Mouse (Mus musculus): Measurements from ENCODE around the gene Hs3st4. TPM values are rescaled to one million over a fixed set of nuclear protein-coding genes. Genes with fewer than 3 reads are reported as not detected.

The Hs3st4 gene
- polyA plus RNA-seq, 1 experiment from 2014 or later, result not detected

DNA sequence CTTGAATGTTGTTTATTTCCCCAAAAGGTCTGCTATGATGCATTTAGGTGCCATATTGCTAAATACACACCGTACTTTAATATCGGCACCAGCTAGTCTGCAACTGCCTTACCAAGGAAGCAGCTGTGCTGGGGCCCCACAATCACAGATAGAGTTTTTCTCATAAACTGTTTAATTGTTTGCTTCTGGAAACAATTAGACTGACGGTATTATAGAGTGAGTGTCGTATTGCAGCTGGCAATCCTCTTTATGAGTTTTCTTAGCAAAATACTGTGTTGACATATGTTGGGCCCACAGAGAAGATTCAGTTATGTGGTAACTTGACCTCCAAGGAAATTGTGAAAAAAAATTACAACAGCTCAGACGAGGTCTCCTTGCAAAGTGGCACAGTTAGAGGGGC, 56.5 kb downstream of the Hs3st4 start:
- DNase-seq (ENCODE audit: low spot score) (peak; percentile 32), ATAC-seq (ENCODE audit: insufficient number of reproducible peaks, low FRiP score, low TSS enrichment, low read depth) (peak; percentile 78)
- no peaks in the 10 kb centered on the region for H3K27me3 ChIP-seq (ENCODE audit: control insufficient read depth, insufficient read depth, low read length)
- H3K9me3 ChIP-seq (ENCODE audit: control insufficient read depth, low read length), result no peaks in the 10 kb centered on the region
- no peaks in the 10 kb centered on the region for H3K36me3 ChIP-seq (ENCODE audit: control insufficient read depth, insufficient read depth, low read length)
- peaks cover 11% of the 10 kb centered on the region for H3K4me1 ChIP-seq (ENCODE audit: control insufficient read depth, insufficient read depth, low read length)
- H3K9ac ChIP-seq (ENCODE audit: low read length), result no peak overlapping the region
- H3K4me2 ChIP-seq (ENCODE audit: low read depth, severe bottlenecking), result peak overlapping the region; percentile 5; the same call in 1 of the 2 replicates
- H3K27ac ChIP-seq (replicated peaks; ENCODE audit: low read depth, low read length), result no peak overlapping the region
- WGBS, result 11% methylated on average over 5 of the region's 5 CpGs
- H3K4me3 ChIP-seq (ENCODE audit: low read depth, low read length), result no peak overlapping the region

DNA sequence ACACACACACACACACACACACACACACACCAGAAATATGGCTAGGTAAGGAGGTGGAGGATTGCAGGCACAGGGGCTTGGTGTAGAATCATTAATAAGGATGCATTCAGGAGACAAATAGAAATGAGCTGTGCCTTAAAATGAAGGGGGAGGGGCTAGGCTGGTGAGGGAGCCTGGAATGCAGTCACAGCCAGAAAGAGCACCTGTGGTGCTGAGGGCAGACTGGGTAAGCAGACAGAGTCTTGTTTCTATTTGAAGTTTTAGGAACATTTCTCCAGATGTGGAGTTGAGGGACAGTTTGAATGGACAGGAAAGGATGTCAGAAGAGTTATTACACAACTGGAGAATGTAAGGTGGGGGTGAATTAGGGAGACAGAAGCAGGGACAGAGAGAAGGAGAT, 64.7 kb downstream of the Hs3st4 start:
- H3K4me1 ChIP-seq (ENCODE audit: control insufficient read depth, insufficient read depth, low read length), result 0 out of 2 replicates have a peak, but pooled peaks cover 5% of the 10 kb centered on the region
- H3K27me3 ChIP-seq (ENCODE audit: control insufficient read depth, insufficient read depth, low read length), result no peaks in the 10 kb centered on the region
- H3K36me3 ChIP-seq (ENCODE audit: control insufficient read depth, insufficient read depth, low read length), result no peaks in the 10 kb centered on the region
- DNase-seq (ENCODE audit: low spot score), result no peak
- no peaks in the 10 kb centered on the region for H3K9me3 ChIP-seq (ENCODE audit: control insufficient read depth, low read length)
- no peak overlapping the region for H3K9ac ChIP-seq (ENCODE audit: low read length)
- no peak overlapping the region for H3K4me2 ChIP-seq (ENCODE audit: low read depth, severe bottlenecking)
- H3K27ac ChIP-seq (replicated peaks; ENCODE audit: low read depth, low read length), result no peak overlapping the region
- ATAC-seq (ENCODE audit: insufficient number of reproducible peaks, low FRiP score, low TSS enrichment, low read depth), result peak; percentile 54; the same call in 1 of the 2 replicates
- no peak overlapping the region for H3K4me3 ChIP-seq (ENCODE audit: low read depth, low read length)

DNA sequence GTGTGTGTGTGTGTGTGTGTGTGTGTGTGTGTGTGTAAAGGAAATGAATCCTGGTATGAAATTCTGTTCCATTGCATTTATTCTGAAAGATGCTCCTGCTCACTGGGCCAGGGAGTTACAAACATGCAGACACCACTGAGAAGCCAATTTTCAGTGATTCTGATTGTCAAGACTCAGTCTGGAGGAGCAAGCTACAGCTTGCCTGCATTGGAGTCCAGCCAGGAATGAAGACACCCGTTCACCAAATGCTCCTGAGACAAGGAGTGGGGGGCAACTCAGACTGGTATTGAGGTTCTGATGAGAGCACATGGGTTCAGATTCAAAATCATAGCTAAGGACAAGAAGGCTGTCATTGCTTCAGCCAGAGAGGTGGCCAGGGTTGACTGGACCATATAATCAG, 66.3 kb downstream of the Hs3st4 start:
- WGBS, result 82% methylated on average over 1 of the region's 1 CpGs
- Histone ChIP-seq H3K9me3 (ENCODE audit: control insufficient read depth, low read length) (no peaks in the 10 kb centered on the region), H3K4me2 (ENCODE audit: low read depth, severe bottlenecking) (no peak overlapping the region), H3K27me3 (ENCODE audit: control insufficient read depth, insufficient read depth, low read length) (no peaks in the 10 kb centered on the region), H3K4me1 (ENCODE audit: control insufficient read depth, insufficient read depth, low read length) (0 out of 2 replicates have a peak, but pooled peaks cover 5% of the 10 kb centered on the region), H3K9ac (ENCODE audit: low read length) (no peak overlapping the region), H3K4me3 (ENCODE audit: low read depth, low read length) (no peak overlapping the region), H3K36me3 (ENCODE audit: control insufficient read depth, insufficient read depth, low read length) (no peaks in the 10 kb centered on the region), H3K27ac (replicated peaks; ENCODE audit: low read depth, low read length) (no peak overlapping the region)
- DNase-seq (ENCODE audit: low spot score), result no peak
- no peak for ATAC-seq (ENCODE audit: insufficient number of reproducible peaks, low FRiP score, low TSS enrichment, low read depth)

DNA sequence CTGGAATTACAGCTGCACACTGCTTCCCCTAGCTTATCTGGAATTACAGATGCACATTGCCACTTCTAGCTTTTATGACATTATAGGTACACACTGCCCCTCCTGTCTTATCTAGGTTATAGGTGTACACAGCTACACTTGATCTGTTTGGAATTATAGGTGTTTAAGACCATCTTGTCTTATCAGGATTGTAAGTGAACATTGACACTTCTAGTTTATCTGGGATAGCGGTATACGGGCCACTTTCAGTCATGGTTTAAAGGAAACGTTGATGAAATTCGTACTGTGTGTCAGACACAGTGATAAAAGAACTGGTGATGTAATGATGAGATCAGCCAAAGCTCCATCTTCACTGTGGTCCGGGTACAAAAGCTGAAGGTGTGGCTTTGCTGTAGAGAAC, 67.8 kb downstream of the Hs3st4 start:
- DNase-seq (ENCODE audit: low spot score) (no peak), ATAC-seq (ENCODE audit: insufficient number of reproducible peaks, low FRiP score, low TSS enrichment, low read depth) (no peak)
- Histone ChIP-seq H3K4me3 (ENCODE audit: low read depth, low read length) (no peak overlapping the region), H3K27ac (replicated peaks; ENCODE audit: low read depth, low read length) (no peak overlapping the region), H3K4me1 (ENCODE audit: control insufficient read depth, insufficient read depth, low read length) (0 out of 2 replicates have a peak, but pooled peaks cover 5% of the 10 kb centered on the region), H3K9ac (ENCODE audit: low read length) (no peak overlapping the region), H3K4me2 (ENCODE audit: low read depth, severe bottlenecking) (no peak overlapping the region), H3K27me3 (ENCODE audit: control insufficient read depth, insufficient read depth, low read length) (no peaks in the 10 kb centered on the region), H3K9me3 (ENCODE audit: control insufficient read depth, low read length) (no peaks in the 10 kb centered on the region), H3K36me3 (ENCODE audit: control insufficient read depth, insufficient read depth, low read length) (no peaks in the 10 kb centered on the region)
- 88% methylated on average over 5 of the region's 5 CpGs for WGBS

DNA sequence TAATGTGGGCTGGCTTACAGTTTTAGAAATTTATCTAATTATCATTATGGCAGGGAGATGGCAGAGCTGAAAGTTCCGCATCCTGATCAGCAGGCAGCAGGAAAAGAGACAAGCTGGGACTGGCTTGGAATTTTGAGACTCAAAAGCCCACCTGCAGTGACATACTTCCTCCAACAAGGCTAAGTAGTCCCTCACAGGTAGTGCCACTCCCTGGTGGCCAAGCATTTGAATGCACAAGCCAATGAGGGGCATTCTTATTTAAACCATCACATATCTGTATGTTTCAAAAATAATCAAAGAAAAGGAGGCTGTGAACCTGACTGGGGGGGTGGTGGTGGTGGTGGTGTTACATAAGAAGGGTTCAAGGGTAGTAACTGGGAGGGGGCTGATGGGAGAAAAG, 101.1 kb downstream of the Hs3st4 start:
- Histone ChIP-seq H3K36me3 (ENCODE audit: control insufficient read depth, insufficient read depth, low read length) (no peaks in the 10 kb centered on the region), H3K4me3 (ENCODE audit: low read depth, low read length) (no peak overlapping the region), H3K27me3 (ENCODE audit: control insufficient read depth, insufficient read depth, low read length) (no peaks in the 10 kb centered on the region), H3K9ac (ENCODE audit: low read length) (no peak overlapping the region), H3K27ac (replicated peaks; ENCODE audit: low read depth, low read length) (no peak overlapping the region), H3K9me3 (ENCODE audit: control insufficient read depth, low read length) (no peaks in the 10 kb centered on the region), H3K4me2 (ENCODE audit: low read depth, severe bottlenecking) (no peak overlapping the region), H3K4me1 (ENCODE audit: control insufficient read depth, insufficient read depth, low read length) (no peaks in the 10 kb centered on the region)
- 84% methylated on average over 1 of the region's 1 CpGs for WGBS
- DNase-seq (ENCODE audit: low spot score) (no peak), ATAC-seq (ENCODE audit: insufficient number of reproducible peaks, low FRiP score, low TSS enrichment, low read depth) (no peak)

DNA sequence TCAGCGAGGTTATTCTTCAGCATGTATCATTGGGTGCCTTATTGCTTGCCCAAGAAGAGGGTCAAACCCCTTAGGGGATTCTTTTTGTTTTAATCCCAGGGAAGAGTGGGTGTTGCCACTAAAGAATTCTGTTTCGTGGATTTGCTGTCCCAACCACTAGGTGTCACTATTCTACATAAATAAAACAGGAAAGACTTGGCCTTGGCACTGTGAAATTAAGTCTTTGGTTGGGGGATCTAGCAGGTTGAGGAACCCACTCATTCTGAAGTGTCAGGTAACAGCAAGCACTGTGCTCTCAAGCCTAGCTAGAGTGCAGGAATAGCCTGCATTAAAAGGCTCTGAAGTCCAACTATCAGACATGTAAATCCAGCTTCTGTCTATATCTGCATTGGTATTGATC, 146.3 kb downstream of the Hs3st4 start:
- Histone ChIP-seq H3K9ac (ENCODE audit: low read length) (no peak overlapping the region), H3K9me3 (ENCODE audit: control insufficient read depth, low read length) (no peaks in the 10 kb centered on the region), H3K4me3 (ENCODE audit: low read depth, low read length) (no peak overlapping the region), H3K4me2 (ENCODE audit: low read depth, severe bottlenecking) (no peak overlapping the region), H3K4me1 (ENCODE audit: control insufficient read depth, insufficient read depth, low read length) (no peaks in the 10 kb centered on the region), H3K27me3 (ENCODE audit: control insufficient read depth, insufficient read depth, low read length) (no peaks in the 10 kb centered on the region), H3K27ac (replicated peaks; ENCODE audit: low read depth, low read length) (no peak overlapping the region), H3K36me3 (ENCODE audit: control insufficient read depth, insufficient read depth, low read length) (no peaks in the 10 kb centered on the region)
- ATAC-seq (ENCODE audit: insufficient number of reproducible peaks, low FRiP score, low TSS enrichment, low read depth) (no peak), DNase-seq (ENCODE audit: low spot score) (peak; percentile 25)
- WGBS, result 9% methylated on average over 2 of the region's 2 CpGs

DNA sequence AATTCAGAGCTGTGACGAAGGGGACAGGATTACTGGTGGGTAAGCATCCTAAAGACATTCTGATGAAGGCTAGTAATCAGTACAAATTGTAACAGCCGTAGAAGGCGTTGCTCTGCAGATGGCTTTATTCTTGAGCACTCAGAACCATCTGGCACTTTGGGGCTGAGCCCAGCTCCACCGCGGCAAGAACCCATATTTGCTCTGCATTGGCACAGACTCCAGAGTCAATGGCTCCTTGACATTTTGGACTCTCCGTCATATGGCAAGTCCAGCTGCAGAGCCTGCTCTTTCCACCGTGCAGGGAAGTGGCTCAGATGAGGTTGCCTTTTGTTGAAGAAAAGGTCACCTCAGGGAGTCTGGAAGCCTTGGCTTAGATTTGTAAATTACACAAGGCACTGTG, 148.6 kb downstream of the Hs3st4 start:
- 80% methylated on average over 7 of the region's 7 CpGs for WGBS

DNA sequence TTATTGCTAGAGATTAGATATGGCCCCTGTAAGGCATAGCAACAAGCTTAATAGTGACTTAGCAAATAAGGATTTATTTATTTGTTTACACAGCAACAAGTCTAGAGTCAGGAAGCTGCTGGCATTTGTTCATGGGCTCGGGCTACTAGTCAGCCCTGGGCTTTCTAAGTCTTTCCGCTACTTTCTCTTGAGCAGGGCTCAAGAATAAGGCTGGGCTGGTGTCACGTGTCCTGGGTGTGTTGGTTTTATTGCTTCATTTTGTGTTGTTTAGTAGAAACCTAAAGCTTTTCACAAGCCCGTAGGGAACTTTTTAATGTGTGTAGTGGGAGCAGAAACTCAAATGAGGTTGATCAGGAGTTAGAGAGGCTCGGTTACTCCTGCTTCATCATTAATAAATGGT, 153.5 kb downstream of the Hs3st4 start:
- no peak for DNase-seq (ENCODE audit: low spot score)
- Histone ChIP-seq H3K4me1 (ENCODE audit: control insufficient read depth, insufficient read depth, low read length) (no peaks in the 10 kb centered on the region), H3K4me2 (ENCODE audit: low read depth, severe bottlenecking) (no peak overlapping the region), H3K9ac (ENCODE audit: low read length) (no peak overlapping the region), H3K36me3 (ENCODE audit: control insufficient read depth, insufficient read depth, low read length) (no peaks in the 10 kb centered on the region), H3K27me3 (ENCODE audit: control insufficient read depth, insufficient read depth, low read length) (no peaks in the 10 kb centered on the region), H3K27ac (replicated peaks; ENCODE audit: low read depth, low read length) (no peak overlapping the region), H3K4me3 (ENCODE audit: low read depth, low read length) (no peak overlapping the region), H3K9me3 (ENCODE audit: control insufficient read depth, low read length) (no peaks in the 10 kb centered on the region)
- 57% methylated on average over 5 of the region's 5 CpGs for WGBS
- ATAC-seq (ENCODE audit: insufficient number of reproducible peaks, low FRiP score, low TSS enrichment, low read depth), result no peak

More for the DNA sequence above, 148.6 kb downstream of the Hs3st4 start:
- no peak for DNase-seq (ENCODE audit: low spot score)
- Histone ChIP-seq H3K27ac (replicated peaks; ENCODE audit: low read depth, low read length) (no peak overlapping the region), H3K36me3 (ENCODE audit: control insufficient read depth, insufficient read depth, low read length) (no peaks in the 10 kb centered on the region), H3K4me1 (ENCODE audit: control insufficient read depth, insufficient read depth, low read length) (no peaks in the 10 kb centered on the region), H3K27me3 (ENCODE audit: control insufficient read depth, insufficient read depth, low read length) (no peaks in the 10 kb centered on the region), H3K9ac (ENCODE audit: low read length) (no peak overlapping the region), H3K9me3 (ENCODE audit: control insufficient read depth, low read length) (no peaks in the 10 kb centered on the region), H3K4me2 (ENCODE audit: low read depth, severe bottlenecking) (no peak overlapping the region), H3K4me3 (ENCODE audit: low read depth, low read length) (no peak overlapping the region)
- no peak for ATAC-seq (ENCODE audit: insufficient number of reproducible peaks, low FRiP score, low TSS enrichment, low read depth)

DNA sequence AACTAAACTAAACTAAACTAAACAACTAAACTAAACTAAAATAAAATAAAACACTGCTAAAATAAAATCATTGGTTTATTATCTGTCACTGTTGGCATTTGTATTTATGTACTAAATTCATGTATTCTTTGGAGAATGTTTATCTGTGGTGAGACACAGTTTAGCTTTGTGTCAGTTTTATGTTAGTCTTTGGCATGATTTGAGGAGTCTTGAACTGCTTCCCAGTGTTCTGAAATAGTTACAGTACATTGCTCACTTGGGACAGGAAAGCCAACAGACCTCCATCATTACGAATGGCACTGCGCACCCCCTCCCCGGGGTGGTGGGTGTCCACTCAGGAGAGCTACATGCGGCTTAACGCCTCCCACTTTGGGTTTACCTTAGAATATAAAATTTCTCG, 158.6 kb downstream of the Hs3st4 start:
- no peak for DNase-seq (ENCODE audit: low spot score)
- ATAC-seq (ENCODE audit: insufficient number of reproducible peaks, low FRiP score, low TSS enrichment, low read depth), result no peak
- no peak overlapping the region for H3K9ac ChIP-seq (ENCODE audit: low read length)
- H3K36me3 ChIP-seq (ENCODE audit: control insufficient read depth, insufficient read depth, low read length), result no peaks in the 10 kb centered on the region
- H3K4me3 ChIP-seq (ENCODE audit: low read depth, low read length), result no peak overlapping the region
- H3K9me3 ChIP-seq (ENCODE audit: control insufficient read depth, low read length), result no peaks in the 10 kb centered on the region
- 94% methylated on average over 6 of the region's 6 CpGs for WGBS
- no peaks in the 10 kb centered on the region for H3K27me3 ChIP-seq (ENCODE audit: control insufficient read depth, insufficient read depth, low read length)
- H3K4me2 ChIP-seq (ENCODE audit: low read depth, severe bottlenecking), result no peak overlapping the region
- no peaks in the 10 kb centered on the region for H3K4me1 ChIP-seq (ENCODE audit: control insufficient read depth, insufficient read depth, low read length)
- H3K27ac ChIP-seq (replicated peaks; ENCODE audit: low read depth, low read length), result no peak overlapping the region
